Mouse (Mus musculus) right cerebral cortex, postnatal 14 days (tissue): ENCODE measurements around the gene Cluh.

Source experiments
- DNase-seq: peaks from one replicate; pipeline ENCODE4 v3.0.0; 2022

Gene Cluh

DNA sequence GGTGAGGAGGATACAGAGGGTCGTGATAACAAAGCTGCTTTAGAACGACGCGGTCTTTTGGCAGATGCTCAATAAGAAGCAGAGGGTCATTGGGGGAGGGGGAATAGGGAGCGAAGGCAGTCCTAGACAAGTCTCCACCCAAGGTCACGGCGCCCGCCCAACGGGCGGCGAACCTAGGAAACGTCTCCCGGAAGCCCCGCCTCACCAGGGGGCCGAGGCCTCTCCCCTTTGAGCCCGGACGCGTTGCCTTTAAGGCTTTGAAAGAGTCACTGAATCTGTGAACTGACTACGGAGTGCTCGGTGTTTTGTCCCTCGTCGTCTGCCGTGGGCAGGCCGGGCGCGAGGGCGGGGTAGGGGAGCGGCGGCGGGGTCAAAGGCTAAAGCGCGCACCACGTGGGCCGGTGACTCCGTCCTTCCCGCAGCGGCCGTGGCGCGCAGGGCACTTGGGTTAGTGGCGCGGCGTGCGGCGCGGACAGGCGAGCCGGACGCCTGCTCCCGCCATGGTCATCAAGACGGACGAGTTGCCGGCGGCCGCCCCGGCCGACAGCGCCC lies at the start of gene Cluh:
Cluh (plus strand) TSS at position 401 of the 552 bp plus-strand sequence.
- peak; percentile 97 for DNase-seq

DNA sequence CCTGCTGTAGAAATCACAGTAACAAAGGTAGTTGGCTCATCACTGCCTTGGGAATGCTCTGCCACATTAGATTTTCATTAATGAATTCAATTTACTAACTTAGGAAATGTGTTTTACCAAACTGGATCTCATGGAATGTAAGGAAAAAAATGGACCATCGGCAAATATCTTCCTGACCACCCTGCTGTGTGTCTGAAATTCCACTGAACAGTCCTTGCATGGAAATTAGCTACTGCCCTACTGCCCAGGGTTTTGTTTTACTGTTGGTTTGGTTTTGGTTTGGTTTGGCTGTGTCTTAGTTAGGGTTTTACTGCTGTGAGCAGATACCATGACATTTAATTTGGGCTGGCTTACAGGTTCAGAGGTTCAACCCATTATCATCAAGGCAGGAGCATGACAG lies 47.0 kb upstream of the Cluh start:
- DNase-seq: no peak

DNA sequence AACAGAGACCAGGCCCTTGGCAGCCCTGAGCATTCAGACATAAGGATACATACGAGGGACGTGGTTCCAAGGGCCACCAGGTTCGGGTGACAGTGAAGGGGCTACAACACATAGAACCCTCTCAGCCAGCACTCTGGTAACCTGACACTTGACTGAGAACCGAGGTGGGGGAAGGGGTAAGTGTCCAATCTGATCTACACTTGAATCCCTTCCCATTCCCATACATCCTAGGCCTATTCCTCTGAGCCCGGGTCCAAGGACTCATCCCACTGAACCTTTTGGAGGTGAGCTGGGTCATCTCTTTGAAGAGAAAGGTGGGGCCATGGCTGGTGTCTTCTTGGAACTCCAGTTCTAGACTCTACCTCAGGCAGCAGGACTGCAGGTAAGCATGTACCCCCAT lies 39.2 kb upstream of the Cluh start:
- no peak for DNase-seq

DNA sequence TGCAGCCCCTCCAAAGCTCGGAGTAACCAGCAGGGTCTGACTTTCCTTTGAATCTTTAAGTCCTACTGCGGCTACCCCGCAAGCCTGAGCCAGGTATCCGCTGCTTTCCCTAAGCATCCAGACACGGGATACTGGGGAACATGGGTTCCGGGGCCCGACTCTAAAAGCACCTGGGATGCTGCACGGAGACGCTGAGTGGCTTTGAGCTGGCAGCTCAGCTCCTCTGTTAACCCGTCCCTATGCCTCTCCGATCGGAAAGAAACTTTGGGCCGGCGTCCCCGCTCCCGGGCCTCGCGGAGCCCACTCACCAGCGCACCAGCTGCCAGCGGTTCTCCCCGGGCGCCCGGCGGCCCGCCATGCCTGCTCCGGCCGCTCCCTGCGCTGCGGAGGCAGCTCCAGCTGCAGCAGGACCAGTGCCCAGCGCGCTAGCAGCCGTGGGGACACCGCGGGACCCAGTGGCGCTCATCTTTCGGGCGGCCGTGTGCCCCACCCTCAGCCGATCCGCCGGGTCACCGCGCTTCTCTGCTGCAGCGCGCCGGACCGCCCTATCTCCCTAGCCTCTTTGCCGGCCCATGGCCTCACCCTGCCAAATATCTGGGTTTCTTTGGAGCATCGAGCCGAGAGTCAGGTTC lies 38.6 kb upstream of the Cluh start, which contains the start of gene Rap1gap2:
Rap1gap2 (minus strand) TSS at position 371 of the 632 bp plus-strand sequence.
- DNase-seq: peak; percentile 23

DNA sequence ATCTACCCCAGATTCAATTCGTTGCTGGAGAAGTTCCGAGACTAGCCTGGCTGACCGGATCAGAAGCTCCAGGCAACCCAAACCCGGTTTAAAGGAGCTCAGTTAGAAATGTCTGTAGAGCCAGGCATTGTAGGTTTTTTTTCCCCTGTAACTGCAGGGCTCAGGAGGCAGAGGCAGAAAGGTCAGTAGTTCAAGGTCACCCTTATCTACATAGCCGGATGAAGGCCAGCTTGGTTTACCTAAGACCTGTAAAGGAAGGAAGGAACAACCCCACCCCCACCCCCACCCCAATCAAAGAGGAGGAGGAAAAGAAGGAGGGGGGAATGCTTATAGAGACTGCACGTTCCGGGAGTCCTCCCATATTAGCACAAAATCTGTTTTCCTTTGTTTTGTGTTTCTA lies 37.9 kb upstream of the Cluh start:
- DNase-seq: no peak

DNA sequence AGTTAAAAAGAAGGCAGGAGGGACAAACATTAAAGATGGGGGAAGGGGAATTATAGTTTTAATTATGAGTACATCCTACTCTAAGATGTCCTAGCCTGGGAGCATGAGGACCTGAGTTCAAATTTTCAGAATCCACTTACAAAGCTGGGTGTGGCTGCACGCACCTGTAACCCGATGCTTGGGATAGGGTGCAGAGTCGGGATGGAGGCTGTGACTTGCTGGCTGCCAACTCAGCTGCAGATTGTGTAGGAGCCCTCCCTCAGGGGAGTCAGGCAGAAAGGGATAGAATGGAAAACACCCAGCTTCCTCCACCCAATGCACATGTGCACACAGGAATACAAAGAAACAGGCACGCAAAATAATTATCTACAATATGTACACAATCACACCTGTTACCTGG lies 35.9 kb upstream of the Cluh start:
- DNase-seq: no peak

DNA sequence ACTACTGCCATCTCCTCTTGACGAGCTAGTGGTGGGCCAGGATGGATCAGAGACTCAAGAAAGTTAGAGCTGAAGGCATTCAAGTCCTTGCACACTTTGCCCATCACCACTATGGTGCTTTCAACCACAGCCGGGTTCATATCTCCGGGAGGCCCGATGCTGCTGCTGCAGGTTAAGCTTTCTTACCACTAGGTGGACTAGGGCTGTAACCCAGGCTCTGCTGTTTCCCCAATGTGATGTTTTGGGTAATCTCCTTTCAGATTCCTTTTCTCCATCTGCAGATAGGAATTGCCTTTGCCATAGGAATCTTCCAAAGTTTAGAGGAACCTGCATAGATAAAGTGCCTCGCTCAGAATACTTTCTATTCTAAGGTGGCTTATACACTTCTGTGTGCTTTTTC lies 33.7 kb upstream of the Cluh start:
- DNase-seq: no peak

DNA sequence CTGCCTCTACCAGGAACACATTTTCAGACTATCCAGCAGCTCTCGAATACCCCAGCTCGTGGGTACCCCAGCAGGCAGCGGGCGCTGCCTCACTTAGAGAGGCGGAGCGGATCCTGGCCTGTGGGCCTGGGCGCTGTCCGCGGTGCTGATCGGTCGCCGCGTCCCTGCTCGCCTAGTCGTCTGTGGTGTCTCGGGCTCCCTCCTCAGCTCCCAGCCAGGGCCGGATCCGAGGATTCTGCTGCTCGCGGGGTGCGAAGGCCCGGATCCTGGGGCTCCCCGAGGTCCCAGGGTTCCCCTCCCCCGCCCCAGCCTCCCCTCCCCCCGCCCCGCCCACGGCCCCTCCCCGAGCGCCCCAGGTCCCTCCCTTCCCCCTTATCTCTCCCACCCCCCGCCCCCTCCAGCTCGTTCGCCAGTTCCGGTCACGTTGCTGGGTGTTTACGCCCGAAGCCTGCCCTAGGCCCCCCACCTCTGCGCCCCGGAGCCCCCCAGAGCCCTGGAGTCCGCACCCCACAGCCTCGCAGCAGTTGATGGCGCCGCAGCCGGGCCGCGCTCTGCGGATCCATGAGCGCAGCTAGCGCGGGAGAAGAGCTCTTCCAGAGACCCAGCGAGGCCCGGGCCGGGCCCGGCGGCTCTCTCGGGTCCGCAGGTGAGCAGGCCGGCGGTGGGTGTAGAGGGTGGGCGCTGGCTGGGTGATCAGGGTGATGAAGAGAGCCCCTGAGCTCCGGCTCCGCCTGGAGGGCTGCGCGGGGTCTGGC lies 29.9 kb upstream of the Cluh start, which contains the start of gene Ccdc92b:
Ccdc92b (plus strand) TSS at position 405 of the 755 bp plus-strand sequence.
- peak; percentile 73 for DNase-seq

DNA sequence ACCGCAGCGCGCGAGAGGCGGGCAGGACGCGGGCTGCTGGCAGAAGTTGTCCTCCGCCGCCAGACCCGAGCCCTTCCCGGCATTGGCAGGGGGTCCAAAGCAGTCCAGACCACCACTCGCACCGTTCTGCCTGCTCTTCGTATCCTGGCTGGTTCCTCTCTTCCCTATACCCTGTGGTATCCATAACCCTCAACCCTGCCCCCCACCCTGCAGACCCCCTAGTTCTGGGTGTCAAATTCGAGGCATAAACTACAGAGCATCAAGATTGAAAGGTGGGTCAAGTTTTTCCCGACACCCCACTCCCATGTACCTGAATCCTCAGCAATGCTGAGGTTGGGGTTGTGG lies 29.4 kb upstream of the Cluh start:
- no peak for DNase-seq

DNA sequence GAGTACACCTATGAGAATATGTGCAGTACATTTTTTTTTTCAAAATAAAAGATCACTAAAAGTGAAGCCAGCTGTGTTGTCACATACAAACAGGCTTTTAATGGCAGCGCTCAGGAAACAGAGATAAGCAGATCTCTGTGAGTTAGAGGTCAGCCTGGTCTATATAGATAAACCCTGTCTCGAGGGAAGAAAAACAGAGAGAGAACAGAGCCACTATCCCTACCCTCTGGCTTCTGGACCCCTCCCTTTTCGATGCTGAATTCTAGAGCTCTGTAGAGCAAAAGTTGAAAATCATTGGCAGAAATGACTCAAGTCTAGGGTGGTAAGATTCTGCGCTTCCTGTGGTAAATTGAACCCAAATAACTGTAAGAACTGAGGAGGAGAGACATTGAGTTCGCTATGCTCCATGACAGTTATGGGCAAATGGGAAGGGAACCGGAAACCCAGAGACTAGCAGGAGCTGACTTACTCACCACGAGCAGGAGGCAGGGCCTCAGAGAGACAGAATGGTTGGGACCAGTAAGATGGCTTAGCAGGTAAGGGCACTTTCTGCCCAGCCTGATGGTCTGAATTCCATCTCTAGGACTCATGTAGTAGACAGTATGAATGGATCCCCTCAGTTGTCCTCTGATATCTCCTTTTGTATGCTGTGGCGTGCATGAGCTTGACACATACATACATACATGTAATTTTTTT lies 27.2 kb upstream of the Cluh start:
- no peak for DNase-seq

DNA sequence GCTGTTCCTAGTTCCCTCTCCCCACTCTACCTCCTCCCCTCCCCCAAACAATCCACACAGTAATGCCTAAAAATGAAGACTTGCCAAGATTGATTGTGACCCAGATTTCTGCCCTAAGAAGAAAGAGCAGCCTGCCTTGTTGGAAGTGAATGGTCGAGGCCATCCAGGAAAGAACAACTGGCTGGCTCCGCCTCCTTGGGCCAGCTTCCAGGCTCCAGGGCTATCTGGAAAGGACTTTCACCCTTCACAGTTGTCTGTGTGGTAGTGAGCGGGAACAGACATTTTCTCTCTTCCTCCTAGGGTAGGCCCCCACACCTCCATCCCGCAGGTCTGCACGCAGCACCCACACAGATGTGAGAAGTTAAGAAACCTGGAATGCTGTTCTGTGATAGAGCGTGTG lies 25.6 kb upstream of the Cluh start:
- no peak for DNase-seq

DNA sequence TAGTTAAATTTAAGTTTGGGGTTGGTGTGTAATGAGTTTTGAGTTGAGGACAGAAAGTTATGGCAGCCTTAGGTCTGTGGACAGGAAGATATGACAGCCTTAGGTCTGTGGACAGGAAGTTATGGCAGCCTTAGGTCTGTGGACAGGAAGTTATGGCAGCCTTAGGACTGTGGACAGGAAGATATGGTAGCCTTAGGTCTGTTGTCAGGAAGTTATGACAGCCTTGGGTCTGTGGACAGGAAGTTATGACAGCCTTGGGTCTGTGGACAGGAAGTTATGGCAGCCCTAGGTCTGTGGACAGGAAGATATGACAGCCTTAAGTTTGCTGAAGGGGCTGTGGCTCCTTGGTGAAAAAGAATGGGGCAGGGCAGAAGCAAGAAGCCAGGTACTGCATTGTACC lies 24.0 kb upstream of the Cluh start:
- DNase-seq: no peak

DNA sequence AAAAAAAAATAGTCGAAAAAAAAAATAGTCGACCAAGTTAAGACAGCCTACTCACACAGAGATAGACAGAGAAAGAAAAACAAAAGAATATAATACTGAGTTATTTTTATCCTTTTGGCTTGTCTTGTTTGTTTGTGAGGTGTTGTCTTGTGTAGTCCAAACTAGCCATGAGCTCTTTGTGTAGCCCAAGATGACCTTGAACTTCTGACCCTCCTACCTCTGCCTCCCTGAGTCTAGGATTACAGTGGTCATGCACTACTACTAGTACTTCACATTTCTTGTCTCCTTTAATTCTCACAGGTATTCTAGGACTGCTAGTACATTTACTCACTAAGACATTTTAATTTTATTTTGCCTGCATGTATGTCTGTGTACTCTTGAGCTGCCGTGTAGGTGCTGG lies 21.8 kb upstream of the Cluh start:
- DNase-seq: no peak

DNA sequence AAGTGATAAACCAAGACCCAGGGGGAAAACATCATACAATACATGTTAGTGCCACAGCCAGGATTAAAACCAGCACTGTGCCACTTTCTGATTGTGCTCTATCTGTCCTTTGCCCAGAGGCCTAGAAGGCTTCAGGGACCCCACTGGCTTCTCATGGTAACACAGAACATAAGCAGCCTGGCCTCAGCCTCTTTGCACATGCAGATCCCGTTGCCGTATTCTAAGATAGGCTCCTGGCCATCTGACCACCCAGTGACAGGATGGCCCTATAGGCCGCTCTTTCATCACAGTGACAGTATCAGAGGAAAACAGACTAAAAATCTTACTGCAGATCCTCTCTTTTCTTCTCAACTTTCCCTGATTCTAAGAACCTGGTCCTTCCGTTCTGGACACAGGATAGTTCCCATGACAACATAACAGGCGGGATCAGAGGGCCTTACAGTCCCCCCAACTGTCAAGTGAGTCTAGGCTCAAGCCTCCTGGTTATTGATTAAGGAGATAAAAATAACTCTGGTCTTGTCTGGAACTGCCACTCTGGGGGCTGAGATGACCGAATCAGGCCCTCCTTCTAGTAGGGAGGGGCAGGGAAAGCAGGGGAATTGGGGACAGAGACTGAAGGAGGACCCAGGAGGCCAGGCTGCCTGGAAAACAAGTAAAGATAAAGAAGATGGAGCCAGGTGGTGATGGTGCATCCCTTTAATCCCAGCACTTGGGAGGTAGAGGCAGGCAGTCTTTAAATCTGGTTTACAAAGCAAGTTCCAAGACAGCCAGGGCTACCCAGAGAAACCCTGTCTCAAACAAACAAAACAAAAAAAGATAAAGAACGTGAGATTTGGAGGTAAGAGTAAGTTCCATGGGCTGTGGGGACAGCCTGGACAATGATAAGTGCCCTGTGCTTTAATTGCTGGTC lies 17.2 kb upstream of the Cluh start:
- DNase-seq: no peak

DNA sequence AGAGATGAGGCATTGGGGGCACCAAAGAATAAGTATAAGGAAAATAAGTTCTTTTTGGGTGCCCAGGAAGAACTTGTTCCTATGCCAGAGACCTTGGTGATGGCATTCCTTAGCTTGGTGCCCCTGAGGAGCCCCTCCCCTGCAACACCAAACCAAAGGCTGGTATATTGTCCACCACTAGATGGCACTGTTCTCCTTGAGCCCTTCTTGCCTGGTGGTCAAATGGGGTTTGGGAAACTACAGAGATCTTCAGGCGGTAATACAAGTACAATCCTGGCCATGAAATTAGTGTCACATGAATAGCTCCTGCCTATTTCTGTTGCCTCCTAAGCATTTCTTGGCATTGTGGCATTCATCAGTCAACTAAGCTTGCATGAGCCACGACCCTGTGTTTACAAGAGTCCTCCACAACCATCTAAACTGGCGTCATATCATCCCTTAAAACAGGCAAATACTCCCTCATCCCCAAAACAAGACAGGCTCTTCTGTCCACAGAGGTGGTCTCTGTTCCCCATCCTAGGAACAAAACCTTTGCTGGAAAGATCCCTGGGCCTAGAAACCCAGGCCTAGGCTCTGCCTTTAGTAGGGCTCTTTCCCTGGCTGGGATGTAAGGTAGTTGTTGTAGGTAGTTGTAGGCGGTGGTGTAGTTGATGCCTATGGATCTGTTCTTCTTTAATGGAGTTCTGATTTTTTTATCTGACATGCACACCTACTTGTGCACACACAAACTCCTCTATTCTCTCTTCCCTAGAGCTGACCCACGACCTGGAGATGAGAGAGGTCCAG lies 14.6 kb upstream of the Cluh start:
- peak; percentile 57 for DNase-seq

DNA sequence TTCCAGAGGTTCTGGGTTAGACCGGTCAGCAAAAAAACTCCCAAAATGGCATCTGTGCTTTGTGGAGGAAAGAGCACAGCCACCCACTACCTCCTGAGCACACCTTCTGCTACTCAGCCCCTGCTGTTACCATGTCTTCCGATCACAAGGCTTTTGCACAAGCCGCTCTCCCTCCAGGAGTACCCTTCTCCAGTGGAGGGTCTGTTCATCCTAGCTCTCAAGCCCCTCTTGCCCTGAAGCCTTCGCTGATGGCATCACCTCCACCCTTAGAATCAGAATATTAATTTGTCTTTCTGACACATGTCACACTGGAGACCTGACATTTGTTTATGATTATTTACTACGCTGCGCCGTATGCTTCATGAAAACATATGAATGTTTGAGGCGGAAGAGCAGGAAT lies 11.8 kb upstream of the Cluh start:
- DNase-seq: no peak

DNA sequence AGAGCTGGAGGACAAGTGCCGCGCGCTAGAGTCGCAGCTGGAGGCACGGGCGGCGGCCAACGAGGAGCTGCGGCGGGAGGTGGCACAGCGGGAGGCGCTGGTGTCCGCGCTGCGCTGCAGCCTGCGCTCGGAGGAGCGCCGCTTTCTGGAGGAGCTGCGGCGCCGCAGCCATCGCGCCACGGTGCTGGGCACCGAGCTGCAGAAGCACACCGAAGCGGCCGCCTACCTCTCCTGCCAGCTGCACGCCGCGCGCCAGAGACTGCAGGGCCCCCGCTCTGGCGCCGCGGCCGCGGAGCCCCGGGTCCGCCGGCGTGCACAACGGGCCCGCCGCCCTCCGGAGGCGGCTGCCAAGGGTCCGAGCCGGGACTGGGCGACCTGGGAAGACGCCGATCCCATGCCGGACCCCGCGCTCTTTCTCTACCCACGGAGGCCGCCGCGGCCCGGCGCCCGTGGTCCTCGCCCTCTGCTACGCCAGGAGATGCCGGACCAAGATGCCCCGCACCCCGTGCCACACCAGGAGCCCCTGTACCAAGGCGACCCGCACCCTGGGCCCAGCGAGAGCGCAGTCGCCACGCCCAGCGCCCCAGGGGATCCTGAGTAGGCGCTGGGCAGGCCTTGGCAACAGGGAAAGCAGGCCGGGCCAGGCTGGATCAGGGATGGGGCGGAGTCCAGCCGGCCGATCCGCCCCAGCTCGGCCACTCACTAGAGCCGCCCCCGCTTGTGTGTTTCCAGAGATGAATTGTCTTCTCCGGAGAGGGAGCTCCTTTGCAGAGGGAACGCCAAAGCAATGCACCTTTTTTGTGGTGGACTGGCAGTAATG lies 11.1 kb upstream of the Cluh start:
- DNase-seq: peak; percentile 74

DNA sequence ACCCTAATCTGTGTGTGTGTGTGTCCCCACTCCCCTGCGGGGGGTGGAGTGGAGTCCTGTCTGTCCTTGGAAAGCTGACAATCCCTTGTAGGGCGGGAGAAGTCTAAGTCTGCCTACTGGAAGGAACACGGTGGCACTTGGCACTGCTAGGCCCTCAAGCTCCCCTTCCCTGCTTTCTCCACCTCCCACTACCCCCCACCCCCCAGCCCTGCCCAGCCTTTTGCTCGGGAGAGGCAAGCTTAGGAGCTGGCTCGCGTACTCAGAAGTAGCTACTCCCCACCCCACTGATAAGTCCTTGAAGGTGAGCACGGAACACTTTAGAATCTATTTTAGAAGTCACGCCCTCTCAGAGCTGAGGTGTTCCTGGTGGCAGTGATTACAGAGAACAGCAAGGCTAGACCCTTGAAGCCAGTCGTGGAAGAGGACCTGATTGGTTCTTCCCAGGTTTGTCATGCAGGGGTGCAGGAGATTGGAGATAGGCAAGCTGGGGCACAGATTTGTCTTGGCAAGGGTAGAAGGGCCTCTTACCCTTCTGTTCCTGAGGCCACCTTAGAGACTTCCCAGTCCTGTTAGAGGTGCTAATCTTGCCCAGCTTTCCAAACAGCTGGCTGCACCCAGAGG lies 10.4 kb upstream of the Cluh start:
- no peak for DNase-seq

DNA sequence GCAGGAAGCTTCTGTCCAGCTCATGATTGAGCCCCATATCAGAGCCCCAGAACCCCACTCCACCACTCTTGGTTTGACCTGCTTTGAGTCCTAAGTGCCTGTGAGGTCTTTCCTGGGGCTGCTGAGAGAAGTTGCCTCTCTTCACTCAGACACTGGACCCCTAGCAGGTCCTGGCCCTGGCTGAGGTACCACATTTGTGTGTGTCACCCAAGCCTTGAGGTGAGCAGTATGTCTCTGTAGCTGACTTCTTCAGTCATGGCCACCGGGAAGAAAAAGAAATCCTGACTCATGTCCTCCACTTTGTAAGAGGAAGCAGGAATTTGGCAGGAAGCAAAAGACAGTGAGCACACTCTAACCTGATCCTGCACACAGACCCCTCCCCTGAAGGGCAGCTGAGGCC lies 9.7 kb upstream of the Cluh start:
- no peak for DNase-seq

DNA sequence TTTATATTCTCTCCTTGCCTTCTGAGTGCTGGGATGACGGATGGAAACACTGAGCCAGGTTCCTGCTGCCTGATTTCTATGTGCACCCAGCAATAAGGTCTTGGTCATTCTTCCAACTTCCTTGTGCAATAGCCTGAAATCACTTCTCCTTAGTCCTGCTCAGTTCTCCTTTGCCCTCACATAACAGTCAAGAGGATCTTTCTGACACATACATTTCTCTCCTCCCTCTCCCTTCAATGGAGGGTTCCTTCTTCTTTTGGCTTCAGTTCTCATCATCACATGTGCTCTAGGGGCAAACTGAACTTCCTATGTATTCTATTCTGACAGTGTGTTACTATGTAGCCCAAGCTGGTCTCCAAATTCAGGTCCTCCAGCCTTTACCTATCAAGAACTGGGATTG lies 1.3 kb upstream of the Cluh start:
- no peak for DNase-seq

DNA sequence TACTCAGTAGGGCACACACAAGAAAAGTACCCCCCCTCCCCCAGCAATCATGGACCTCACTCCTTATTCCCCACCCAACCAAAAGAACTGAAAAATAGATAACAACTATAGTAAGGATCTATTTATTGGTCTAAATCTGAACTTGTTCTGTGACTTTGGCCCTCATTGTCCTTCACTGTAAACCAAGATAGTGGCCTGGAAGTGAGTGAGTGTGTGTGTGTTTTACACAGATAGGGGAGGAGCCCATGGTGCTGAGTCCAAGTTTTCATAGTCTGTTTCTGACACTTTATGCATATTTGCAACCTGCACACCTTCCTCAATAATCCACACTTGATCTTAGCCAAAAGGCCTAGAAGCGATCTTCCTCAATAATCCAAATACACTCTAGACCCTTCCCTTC lies 619 bp upstream of the Cluh start:
- no peak for DNase-seq
